Mouse (Mus musculus) ZHBTc4 (cell line): ENCODE data around the gene Mroh3.

Source experiments
- DNase-seq: peaks from one replicate; pipeline ENCODE4 v3.0.0-alpha.2; 2011; ENCODE audit warnings: low read depth, low spot score

The Mroh3 gene

GRCm38 (mm10) chr1:136228328-136229039 is 15.9 kb upstream of the Mroh3 start:
- no peak for DNase-seq

GRCm38 (mm10) chr1:136227870-136228269 is 15.2 kb upstream of the Mroh3 start:
- no peak for DNase-seq

- DNase-seq: no peak
These were observed 14.0 kb upstream of the Mroh3 start for GRCm38 (mm10) chr1:136226626-136227025.

- no peak for DNase-seq
These were observed 13.2 kb upstream of the Mroh3 start for GRCm38 (mm10) chr1:136225846-136226245.

GRCm38 (mm10) chr1:136223758-136224342 is 11.2 kb upstream of the Mroh3 start:
- no peak for DNase-seq

- DNase-seq: no peak
These were observed 9.8 kb upstream of the Mroh3 start for GRCm38 (mm10) chr1:136222386-136222785.

- no peak for DNase-seq
These were observed 7.6 kb upstream of the Mroh3 start for GRCm38 (mm10) chr1:136220037-136220871.

- DNase-seq: no peak
These were observed 1.7 kb upstream of the Mroh3 start for GRCm38 (mm10) chr1:136214304-136214703.

GRCm38 (mm10) chr1:136190033-136190432 is 22.6 kb downstream of the Mroh3 start:
- no peak for DNase-seq

GRCm38 (mm10) chr1:136179511-136180001 is 33.1 kb downstream of the Mroh3 start:
- no peak for DNase-seq

GRCm38 (mm10) chr1:136178741-136179140 is 33.9 kb downstream of the Mroh3 start:
- DNase-seq: peak; percentile 40

GRCm38 (mm10) chr1:136177085-136177484 is 35.5 kb downstream of the Mroh3 start:
- DNase-seq: no peak

- peak; percentile 84 for DNase-seq
These were observed 37.4 kb downstream of the Mroh3 start for GRCm38 (mm10) chr1:136175183-136175582.

GRCm38 (mm10) chr1:136174101-136174606 is 38.5 kb downstream of the Mroh3 start:
- peak; percentile 75 for DNase-seq

- no peak for DNase-seq
These were observed 39.9 kb downstream of the Mroh3 start for GRCm38 (mm10) chr1:136172696-136173095.

GRCm38 (mm10) chr1:136170109-136170508 is 42.5 kb downstream of the Mroh3 start:
- peak; percentile 79 for DNase-seq

GRCm38 (mm10) chr1:136167657-136168056 is 45.0 kb downstream of the Mroh3 start:
- DNase-seq: no peak

- DNase-seq: peak; percentile 39
These were observed 47.2 kb downstream of the Mroh3 start for GRCm38 (mm10) chr1:136165436-136165835.

GRCm38 (mm10) chr1:136161333-136161921 is 51.2 kb downstream of the Mroh3 start:
- DNase-seq: no peak

GRCm38 (mm10) chr1:136160930-136161329 is 51.7 kb downstream of the Mroh3 start:
- DNase-seq: no peak

GRCm38 (mm10) chr1:136160297-136160696 is 52.3 kb downstream of the Mroh3 start:
- DNase-seq: no peak

- peak; percentile 84 for DNase-seq
These were observed 52.8 kb downstream of the Mroh3 start for GRCm38 (mm10) chr1:136159830-136160229.
